Mouse (Mus musculus) hindbrain, embryonic 11.5 days (tissue): ENCODE measurements around the gene Cisd2. TPM values are rescaled to one million over a fixed set of nuclear protein-coding genes. Genes with fewer than 3 reads are reported as not detected.
A peak's percentile ranks its signal among the peaks of the same experiment; 100 is the strongest.

Source experiments
- ATAC-seq: fragments of 200-750 bp; cut with Nextera tagmentation; 2 replicates; pipeline ENCODE4 v1.8.0; 2017; ENCODE audit warnings: mild to moderate bottlenecking, moderate TSS enrichment, moderate library complexity; ENCODE audit not compliant: low FRiP score
- DNase-seq: peaks from one replicate; pipeline ENCODE4 v3.0.0-alpha.2; 2015; ENCODE audit warnings: low spot score
- H3K27ac ChIP-seq: fragments of 300-500 bp; sonication (generic); 2 replicates; pipeline ENCODE4 v1.5.1; 2014; ENCODE audit warnings: mild to moderate bottlenecking, low read depth, low read length
- H3K27me3 ChIP-seq: fragments of 300-500 bp; sonication (generic); 2 replicates; pipeline ENCODE4 v1.6.1; 2014; ENCODE audit warnings: mild to moderate bottlenecking, low read length, moderate library complexity, mixed read lengths; ENCODE audit not compliant: control insufficient read depth, insufficient read depth
- H3K36me3 ChIP-seq: fragments of 300-500 bp; sonication (generic); 2 replicates; pipeline ENCODE4 v1.6.1; 2014; ENCODE audit warnings: mild to moderate bottlenecking, low read length, moderate library complexity, mixed read lengths; ENCODE audit not compliant: control insufficient read depth, insufficient read depth
- H3K4me1 ChIP-seq: fragments of 300-500 bp; sonication (generic); replicated peaks from 2 replicates; pipeline ENCODE4 v1.6.1; 2014; ENCODE audit warnings: low read length, mixed read lengths; ENCODE audit not compliant: control insufficient read depth, insufficient read depth
- H3K4me2 ChIP-seq: fragments of 300-500 bp; sonication (generic); replicated peaks from 2 replicates; pipeline ENCODE4 v1.6.1; 2014; ENCODE audit warnings: mild to moderate bottlenecking, low read depth, low read length
- H3K4me3 ChIP-seq: fragments of 300-500 bp; sonication (generic); 2 replicates; pipeline ENCODE4 v1.5.1; 2014; ENCODE audit warnings: low read depth, low read length
- H3K9ac ChIP-seq: fragments of 300-500 bp; sonication (generic); 2 replicates; pipeline ENCODE4 v1.6.1; 2014; ENCODE audit warnings: low read depth, low read length
- H3K9me3 ChIP-seq: fragments of 300-500 bp; sonication (generic); 2 replicates; pipeline ENCODE4 v1.6.1; 2016; ENCODE audit warnings: low read length; ENCODE audit not compliant: control insufficient read depth
- WGBS: fragments of 180-500 bp; shearing (Covaris S2); extraction: QIAGEN DNeasy Blood & Tissue Kit; methylation state at CpG from one replicate; pipeline ENCODE4 v1.1.7; 2014; 5-methylcytosine and 5-hydroxymethylcytosine counted together
- polyA plus RNA-seq: library from polyadenylated mRNA; unstranded; fragments of >200 nt; fragmentation: Nextera tagmentation; extraction: Ambion mirVana; gene quantifications from 2 replicates; pipeline ENCODE4 v1.2.1, GENCODE M21; 2014

Gene Cisd2
- polyA plus RNA-seq, 1 experiment from 2014 or later: 92.3 TPM

DNA sequence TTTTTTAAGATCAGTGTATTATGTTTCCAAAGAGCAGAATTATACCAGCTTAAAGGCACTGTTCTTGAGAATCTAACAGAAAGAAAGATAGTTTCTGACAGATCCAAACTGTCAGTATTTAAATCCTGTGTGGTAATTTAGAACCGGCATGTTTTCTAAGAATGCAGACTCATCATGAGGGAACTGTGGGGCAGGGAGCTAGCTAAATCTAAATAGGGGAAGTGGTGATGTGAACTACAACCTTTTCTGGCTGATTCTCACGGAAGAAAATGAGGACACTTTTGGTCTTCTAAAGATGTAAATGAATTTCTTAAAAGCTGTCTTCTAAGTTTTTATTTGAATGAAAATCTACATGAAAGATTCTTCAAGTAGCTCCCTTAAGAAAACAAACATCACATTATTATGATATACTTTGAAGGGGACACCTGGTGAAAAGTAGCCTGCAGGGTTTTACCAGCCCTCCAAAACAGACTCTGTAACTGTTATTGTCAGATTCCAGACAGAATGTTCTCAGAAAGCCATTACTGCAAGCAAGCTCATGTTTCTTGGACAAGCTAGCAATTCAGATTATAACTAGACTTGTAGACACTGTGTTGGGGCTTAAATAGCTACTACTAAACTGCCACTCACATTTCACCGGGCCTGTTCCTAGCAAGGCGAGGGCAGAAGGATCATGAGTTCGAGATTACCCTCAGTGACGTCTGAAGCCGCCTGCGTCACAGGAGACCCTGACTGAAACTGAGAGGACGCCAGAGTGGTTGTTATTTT is 3.0 kb downstream of the Cisd2 start:
- no peaks in the 10 kb centered on the region for H3K27me3 ChIP-seq
- H3K9ac ChIP-seq: no peak overlapping the region
- H3K4me1 ChIP-seq: no peaks in the 10 kb centered on the region
- DNase-seq (no peak), ATAC-seq (no peak)
- no peaks in the 10 kb centered on the region for H3K36me3 ChIP-seq
- H3K4me2 ChIP-seq: no peak overlapping the region
- WGBS: 93% methylated on average over 9 of the region's 9 CpGs
- no peak overlapping the region for H3K4me3 ChIP-seq
- H3K9me3 ChIP-seq: no peaks in the 10 kb centered on the region
- no peak overlapping the region for H3K27ac ChIP-seq

DNA sequence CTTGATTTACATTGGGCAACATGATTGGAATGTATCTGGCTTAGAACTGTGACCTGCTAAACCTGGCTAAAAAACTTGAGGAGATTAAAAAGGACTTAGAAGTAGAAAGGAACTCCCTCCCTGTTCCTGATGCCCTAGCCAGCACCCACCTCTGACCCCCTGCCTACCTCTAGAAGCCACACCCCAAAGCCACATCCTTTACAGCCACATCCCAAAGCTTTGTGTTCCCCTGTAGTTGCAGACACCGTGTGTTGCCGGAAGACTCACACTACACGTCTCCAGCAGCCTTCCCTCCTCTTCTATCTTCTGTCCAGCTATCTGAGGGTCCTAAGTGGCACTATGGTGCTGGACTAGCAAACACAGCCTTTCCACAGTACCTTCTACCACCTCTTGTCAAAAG is 5.9 kb downstream of the Cisd2 start:
- Histone ChIP-seq H3K9me3 (no peaks in the 10 kb centered on the region), H3K9ac (no peak overlapping the region), H3K27me3 (no peaks in the 10 kb centered on the region), H3K4me1 (no peaks in the 10 kb centered on the region), H3K36me3 (no peaks in the 10 kb centered on the region), H3K27ac (no peak overlapping the region), H3K4me2 (no peak overlapping the region), H3K4me3 (no peak overlapping the region)
- DNase-seq: no peak
- 91% methylated on average over 3 of the region's 3 CpGs for WGBS
- ATAC-seq: no peak

DNA sequence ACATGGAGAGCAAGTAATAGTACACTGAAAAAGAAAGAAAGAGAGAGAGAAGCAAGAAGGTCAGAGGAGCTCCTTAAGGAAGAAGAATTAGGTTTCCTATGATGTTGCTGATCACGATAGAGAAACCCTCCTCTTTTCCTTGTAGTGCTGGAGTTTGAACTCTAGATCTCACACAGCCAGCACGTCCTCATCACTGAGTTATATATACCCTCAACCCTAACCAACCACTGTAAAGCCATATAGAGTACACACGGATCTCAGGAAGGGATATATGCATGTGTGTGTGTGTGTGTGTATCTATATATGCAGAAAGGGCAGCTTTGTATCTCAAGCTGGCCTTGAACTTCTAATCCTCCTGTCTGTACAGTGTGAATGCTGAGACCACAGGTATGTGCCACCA is 6.5 kb downstream of the Cisd2 start:
- H3K4me2 ChIP-seq: no peak overlapping the region
- H3K27ac ChIP-seq: no peak overlapping the region
- no peaks in the 10 kb centered on the region for H3K36me3 ChIP-seq
- no peaks in the 10 kb centered on the region for H3K4me1 ChIP-seq
- H3K9me3 ChIP-seq: no peaks in the 10 kb centered on the region
- H3K27me3 ChIP-seq: no peaks in the 10 kb centered on the region
- no peak overlapping the region for H3K9ac ChIP-seq
- WGBS: 82% methylated on average over 3 of the region's 3 CpGs
- no peak for DNase-seq
- no peak for ATAC-seq
- no peak overlapping the region for H3K4me3 ChIP-seq

DNA sequence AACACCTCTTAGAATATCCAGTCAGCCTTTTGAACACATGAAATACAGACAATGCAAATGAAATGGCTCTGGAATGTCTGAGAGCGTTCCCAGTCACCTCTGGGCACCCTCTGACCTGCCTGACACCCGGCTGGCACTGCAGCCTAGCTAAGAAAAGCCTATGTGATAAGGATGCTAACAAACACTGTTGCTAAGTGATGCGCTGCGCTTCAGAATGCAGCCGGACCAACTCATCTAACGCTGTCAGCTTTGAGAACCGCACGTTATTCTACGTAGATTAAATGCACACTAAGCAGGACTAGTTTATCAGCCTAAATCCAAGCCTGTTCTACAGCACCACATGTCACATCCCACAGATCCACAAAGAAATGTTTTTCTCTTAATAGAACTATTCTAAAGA is 11.9 kb downstream of the Cisd2 start:
- no peak overlapping the region for H3K9ac ChIP-seq
- 0 out of 2 replicates have a peak, but pooled peaks cover 3% of the 10 kb centered on the region for H3K36me3 ChIP-seq
- DNase-seq (peak; percentile 32), ATAC-seq (peak; percentile 73)
- H3K9me3 ChIP-seq: no peaks in the 10 kb centered on the region
- no peak overlapping the region for H3K4me3 ChIP-seq
- no peaks in the 10 kb centered on the region for H3K4me1 ChIP-seq
- no peak overlapping the region for H3K4me2 ChIP-seq
- peak overlapping the region; percentile 17; the same call in 1 of the 2 replicates for H3K27ac ChIP-seq
- no peaks in the 10 kb centered on the region for H3K27me3 ChIP-seq
- 39% methylated on average over 9 of the region's 9 CpGs for WGBS

GRCm38 (mm10) chr3:135411056-135411455 is 12.7 kb downstream of the Cisd2 start:
- no peak for ATAC-seq
- no peak overlapping the region for H3K4me2 ChIP-seq
- H3K27me3 ChIP-seq: no peaks in the 10 kb centered on the region
- DNase-seq: no peak
- no peak overlapping the region for H3K9ac ChIP-seq
- no peaks in the 10 kb centered on the region for H3K4me1 ChIP-seq
- 0 out of 2 replicates have a peak, but pooled peaks cover 3% of the 10 kb centered on the region for H3K36me3 ChIP-seq
- H3K9me3 ChIP-seq: no peaks in the 10 kb centered on the region
- 88% methylated on average over 12 of the region's 12 CpGs for WGBS
- H3K27ac ChIP-seq: no peak overlapping the region
- H3K4me3 ChIP-seq: no peak overlapping the region

- Histone ChIP-seq H3K9me3 (no peaks in the 10 kb centered on the region), H3K36me3 (0 out of 2 replicates have a peak, but pooled peaks cover 3% of the 10 kb centered on the region), H3K4me2 (no peak overlapping the region), H3K4me1 (no peaks in the 10 kb centered on the region), H3K4me3 (no peak overlapping the region), H3K9ac (no peak overlapping the region), H3K27me3 (no peaks in the 10 kb centered on the region), H3K27ac (no peak overlapping the region)
- DNase-seq (no peak), ATAC-seq (no peak)
- WGBS: 99% methylated on average over 5 of the region's 5 CpGs
Observed at GRCm38 (mm10) chr3:135409219-135409618, 14.5 kb downstream of the Cisd2 start.

- Histone ChIP-seq H3K4me3 (no peak overlapping the region), H3K4me2 (no peak overlapping the region), H3K9me3 (no peaks in the 10 kb centered on the region), H3K4me1 (no peaks in the 10 kb centered on the region), H3K9ac (no peak overlapping the region), H3K27ac (no peak overlapping the region), H3K36me3 (0 out of 2 replicates have a peak, but pooled peaks cover 3% of the 10 kb centered on the region), H3K27me3 (no peaks in the 10 kb centered on the region)
- 87% methylated on average over 8 of the region's 9 CpGs for WGBS
- ATAC-seq (no peak), DNase-seq (no peak)
Observed at GRCm38 (mm10) chr3:135407351-135407750, 16.4 kb downstream of the Cisd2 start.

GRCm38 (mm10) chr3:135404599-135404998 is 19.1 kb downstream of the Cisd2 start:
- Histone ChIP-seq H3K27me3 (no peaks in the 10 kb centered on the region), H3K4me2 (no peak overlapping the region), H3K4me3 (no peak overlapping the region), H3K9ac (no peak overlapping the region), H3K36me3 (0 out of 2 replicates have a peak, but pooled peaks cover 2% of the 10 kb centered on the region), H3K4me1 (no peaks in the 10 kb centered on the region), H3K9me3 (no peaks in the 10 kb centered on the region), H3K27ac (no peak overlapping the region)
- DNase-seq (no peak), ATAC-seq (no peak)
- 85% methylated on average over 4 of the region's 4 CpGs for WGBS

GRCm38 (mm10) chr3:135403856-135404255 is 19.9 kb downstream of the Cisd2 start:
- Histone ChIP-seq H3K4me3 (no peak overlapping the region), H3K27me3 (no peaks in the 10 kb centered on the region), H3K9ac (no peak overlapping the region), H3K4me1 (no peaks in the 10 kb centered on the region), H3K36me3 (no peaks in the 10 kb centered on the region), H3K4me2 (no peak overlapping the region), H3K27ac (no peak overlapping the region), H3K9me3 (no peaks in the 10 kb centered on the region)
- ATAC-seq: no peak
- WGBS: 78% methylated on average over 5 of the region's 5 CpGs
- DNase-seq: no peak
